Mouse (Mus musculus): ENCODE data around the gene Bace2. TPM values are rescaled to one million over a fixed set of nuclear protein-coding genes. Genes with fewer than 3 reads are reported as not detected.

The Bace2 gene
- polyA plus RNA-seq, 1 experiment from 2014 or later = 7.2 TPM

GRCm38 (mm10) chr16:97396436-97396835 lies 39.9 kb downstream of the Bace2 start:
- Histone ChIP-seq H3K9me3 (ENCODE audit: control insufficient read depth, low read length) (no peaks in the 10 kb centered on the region), H3K4me1 (ENCODE audit: control insufficient read depth, insufficient read depth, low read length) (no peaks in the 10 kb centered on the region), H3K27me3 (ENCODE audit: control insufficient read depth, insufficient read depth, low read length) (no peaks in the 10 kb centered on the region), H3K9ac (replicated peaks; ENCODE audit: low read depth, low read length) (no peak overlapping the region), H3K4me3 (ENCODE audit: low read depth, low read length) (no peak overlapping the region), H3K4me2 (ENCODE audit: low read depth, low read length) (no peak overlapping the region), H3K27ac (ENCODE audit: low read depth, low read length) (no peak overlapping the region), H3K36me3 (ENCODE audit: control insufficient read depth, insufficient read depth, low read length) (no peaks in the 10 kb centered on the region)
- ATAC-seq (ENCODE audit: low read depth) = no peak
- 89% methylated on average over 4 of the region's 4 CpGs for WGBS

DNA sequence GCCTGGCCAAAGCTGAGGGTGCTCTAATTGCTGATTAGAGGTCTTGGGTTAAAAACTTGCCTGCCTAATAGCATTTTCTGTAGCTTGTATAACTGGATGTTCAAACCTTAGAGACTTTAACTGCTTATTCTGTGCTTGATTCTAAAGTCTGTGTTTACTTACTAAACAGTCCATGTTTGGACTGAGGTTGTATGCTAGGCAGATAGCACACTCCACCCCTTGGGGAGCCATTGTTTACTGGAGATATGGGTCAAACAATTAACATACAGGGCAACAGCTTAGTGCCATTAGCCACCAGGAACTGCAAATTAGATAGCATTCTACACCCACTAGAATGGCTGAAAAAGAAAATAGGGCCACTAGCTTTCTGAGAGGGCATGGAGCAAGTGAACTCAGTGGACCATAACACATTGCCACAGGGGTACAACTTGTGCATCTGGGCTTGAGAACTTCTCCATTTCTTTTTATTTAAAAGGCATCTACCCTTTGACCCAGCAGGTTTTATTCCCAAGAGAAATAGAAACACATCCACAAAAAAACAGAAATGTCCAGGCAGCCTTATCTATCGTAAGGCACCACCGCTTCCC lies 41.5 kb downstream of the Bace2 start:
- 93% methylated on average over 2 of the region's 2 CpGs for WGBS
- Histone ChIP-seq H3K4me1 (ENCODE audit: control insufficient read depth, insufficient read depth, low read length) (no peaks in the 10 kb centered on the region), H3K4me3 (ENCODE audit: low read depth, low read length) (no peak overlapping the region), H3K9me3 (ENCODE audit: control insufficient read depth, low read length) (no peaks in the 10 kb centered on the region), H3K9ac (replicated peaks; ENCODE audit: low read depth, low read length) (no peak overlapping the region), H3K27me3 (ENCODE audit: control insufficient read depth, insufficient read depth, low read length) (no peaks in the 10 kb centered on the region), H3K4me2 (ENCODE audit: low read depth, low read length) (no peak overlapping the region), H3K36me3 (ENCODE audit: control insufficient read depth, insufficient read depth, low read length) (no peaks in the 10 kb centered on the region), H3K27ac (ENCODE audit: low read depth, low read length) (no peak overlapping the region)
- ATAC-seq (ENCODE audit: low read depth) = no peak

GRCm38 (mm10) chr16:97399991-97400390 lies 43.4 kb downstream of the Bace2 start:
- no peak overlapping the region for H3K4me3 ChIP-seq (ENCODE audit: low read depth, low read length)
- H3K9ac ChIP-seq (replicated peaks; ENCODE audit: low read depth, low read length) = no peak overlapping the region
- no peaks in the 10 kb centered on the region for H3K27me3 ChIP-seq (ENCODE audit: control insufficient read depth, insufficient read depth, low read length)
- H3K4me1 ChIP-seq (ENCODE audit: control insufficient read depth, insufficient read depth, low read length) = no peaks in the 10 kb centered on the region
- H3K27ac ChIP-seq (ENCODE audit: low read depth, low read length) = no peak overlapping the region
- no peaks in the 10 kb centered on the region for H3K36me3 ChIP-seq (ENCODE audit: control insufficient read depth, insufficient read depth, low read length)
- WGBS = 98% methylated on average over 4 of the region's 4 CpGs
- H3K4me2 ChIP-seq (ENCODE audit: low read depth, low read length) = no peak overlapping the region
- ATAC-seq (ENCODE audit: low read depth) = no peak
- no peaks in the 10 kb centered on the region for H3K9me3 ChIP-seq (ENCODE audit: control insufficient read depth, low read length)

DNA sequence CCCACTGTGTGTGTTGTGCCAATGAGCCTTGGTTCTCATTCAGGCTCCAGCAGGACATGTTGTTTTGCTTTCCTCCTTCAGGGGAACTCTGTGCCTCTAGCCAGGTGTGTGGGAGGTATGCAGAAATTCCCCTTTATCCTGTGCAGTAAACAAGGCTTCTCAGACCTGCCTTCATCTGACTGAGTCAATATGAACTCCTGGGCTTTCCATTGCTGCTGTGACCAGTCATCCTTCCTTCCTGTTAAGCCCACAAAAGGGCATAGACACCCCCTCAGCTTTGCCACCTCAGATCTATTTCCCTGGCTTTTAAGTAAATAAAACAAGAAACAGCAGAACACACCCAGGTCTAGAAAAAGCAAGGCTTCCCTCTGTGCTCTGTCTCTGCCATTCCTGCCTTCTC lies 45.2 kb downstream of the Bace2 start:
- no peak overlapping the region for H3K9ac ChIP-seq (replicated peaks; ENCODE audit: low read depth, low read length)
- H3K36me3 ChIP-seq (ENCODE audit: control insufficient read depth, insufficient read depth, low read length) = no peaks in the 10 kb centered on the region
- no peaks in the 10 kb centered on the region for H3K9me3 ChIP-seq (ENCODE audit: control insufficient read depth, low read length)
- H3K4me3 ChIP-seq (ENCODE audit: low read depth, low read length) = no peak overlapping the region
- H3K4me2 ChIP-seq (ENCODE audit: low read depth, low read length) = no peak overlapping the region
- no peak overlapping the region for H3K27ac ChIP-seq (ENCODE audit: low read depth, low read length)
- no peaks in the 10 kb centered on the region for H3K27me3 ChIP-seq (ENCODE audit: control insufficient read depth, insufficient read depth, low read length)
- H3K4me1 ChIP-seq (ENCODE audit: control insufficient read depth, insufficient read depth, low read length) = no peaks in the 10 kb centered on the region
- ATAC-seq (ENCODE audit: low read depth) = no peak

DNA sequence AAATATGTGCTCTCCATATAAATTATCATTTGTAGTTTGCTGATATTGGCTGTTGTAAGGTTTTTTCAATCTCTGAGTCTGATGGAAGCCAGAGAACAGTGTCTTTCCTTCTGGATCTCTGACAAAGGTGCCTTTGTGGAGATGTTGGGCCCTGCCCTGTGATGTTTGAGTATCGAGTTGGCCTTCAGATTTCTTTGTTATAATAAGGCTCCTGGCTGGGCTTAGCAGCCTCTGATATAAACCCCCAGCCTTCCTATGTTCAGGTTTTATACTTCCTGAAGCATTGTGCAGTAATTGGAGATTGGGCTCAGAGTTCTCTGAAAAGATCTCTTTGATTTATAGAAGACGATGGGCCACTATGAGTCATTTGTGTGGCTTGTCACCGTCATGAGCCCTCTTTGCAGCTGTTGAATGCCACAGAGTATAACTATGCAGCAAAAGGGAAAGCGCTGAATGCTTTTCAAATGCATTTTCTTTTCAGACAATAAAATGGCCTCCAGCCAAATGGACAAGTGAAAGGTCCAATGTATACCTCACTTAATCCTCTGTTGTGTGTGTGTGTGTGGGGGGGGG lies 45.8 kb downstream of the Bace2 start:
- Histone ChIP-seq H3K9me3 (ENCODE audit: control insufficient read depth, low read length) (no peaks in the 10 kb centered on the region), H3K4me1 (ENCODE audit: control insufficient read depth, insufficient read depth, low read length) (no peaks in the 10 kb centered on the region), H3K36me3 (ENCODE audit: control insufficient read depth, insufficient read depth, low read length) (no peaks in the 10 kb centered on the region), H3K27me3 (ENCODE audit: control insufficient read depth, insufficient read depth, low read length) (no peaks in the 10 kb centered on the region), H3K4me2 (ENCODE audit: low read depth, low read length) (no peak overlapping the region), H3K27ac (ENCODE audit: low read depth, low read length) (no peak overlapping the region), H3K9ac (replicated peaks; ENCODE audit: low read depth, low read length) (no peak overlapping the region), H3K4me3 (ENCODE audit: low read depth, low read length) (no peak overlapping the region)
- WGBS = 65% methylated on average over 4 of the region's 4 CpGs
- no peak for ATAC-seq (ENCODE audit: low read depth)

DNA sequence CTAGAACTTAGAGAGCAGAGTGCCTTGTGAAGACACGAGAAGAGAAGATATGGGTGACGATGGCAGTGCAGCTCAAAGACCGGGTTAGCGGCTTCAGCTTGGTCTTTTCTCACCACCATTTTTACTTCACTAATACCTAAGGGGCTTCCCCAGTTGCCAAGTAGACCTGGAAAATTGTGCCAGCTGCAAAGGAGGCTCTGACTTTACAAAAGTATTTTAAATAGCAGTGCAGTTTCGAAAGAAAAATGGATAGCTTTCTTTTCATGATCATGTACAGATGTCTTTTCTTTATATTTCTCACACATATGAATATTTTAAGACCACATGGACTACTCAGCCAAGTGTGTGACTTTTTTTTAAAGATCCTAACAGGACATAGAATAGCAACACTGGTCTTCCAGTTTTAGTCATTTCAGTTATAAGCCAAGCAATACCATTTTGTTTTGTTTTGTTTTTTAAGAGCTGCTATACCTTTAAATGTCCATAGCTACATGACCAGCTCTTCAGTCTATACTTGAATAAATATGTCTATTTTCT lies 49.0 kb downstream of the Bace2 start:
- no peak for ATAC-seq (ENCODE audit: low read depth)
- H3K27me3 ChIP-seq (ENCODE audit: control insufficient read depth, insufficient read depth, low read length) = no peaks in the 10 kb centered on the region
- H3K4me3 ChIP-seq (ENCODE audit: low read depth, low read length) = no peak overlapping the region
- H3K9ac ChIP-seq (replicated peaks; ENCODE audit: low read depth, low read length) = no peak overlapping the region
- no peak overlapping the region for H3K4me2 ChIP-seq (ENCODE audit: low read depth, low read length)
- no peaks in the 10 kb centered on the region for H3K36me3 ChIP-seq (ENCODE audit: control insufficient read depth, insufficient read depth, low read length)
- H3K4me1 ChIP-seq (ENCODE audit: control insufficient read depth, insufficient read depth, low read length) = no peaks in the 10 kb centered on the region
- no peak overlapping the region for H3K27ac ChIP-seq (ENCODE audit: low read depth, low read length)
- 94% methylated on average over 5 of the region's 5 CpGs for WGBS
- H3K9me3 ChIP-seq (ENCODE audit: control insufficient read depth, low read length) = no peaks in the 10 kb centered on the region

DNA sequence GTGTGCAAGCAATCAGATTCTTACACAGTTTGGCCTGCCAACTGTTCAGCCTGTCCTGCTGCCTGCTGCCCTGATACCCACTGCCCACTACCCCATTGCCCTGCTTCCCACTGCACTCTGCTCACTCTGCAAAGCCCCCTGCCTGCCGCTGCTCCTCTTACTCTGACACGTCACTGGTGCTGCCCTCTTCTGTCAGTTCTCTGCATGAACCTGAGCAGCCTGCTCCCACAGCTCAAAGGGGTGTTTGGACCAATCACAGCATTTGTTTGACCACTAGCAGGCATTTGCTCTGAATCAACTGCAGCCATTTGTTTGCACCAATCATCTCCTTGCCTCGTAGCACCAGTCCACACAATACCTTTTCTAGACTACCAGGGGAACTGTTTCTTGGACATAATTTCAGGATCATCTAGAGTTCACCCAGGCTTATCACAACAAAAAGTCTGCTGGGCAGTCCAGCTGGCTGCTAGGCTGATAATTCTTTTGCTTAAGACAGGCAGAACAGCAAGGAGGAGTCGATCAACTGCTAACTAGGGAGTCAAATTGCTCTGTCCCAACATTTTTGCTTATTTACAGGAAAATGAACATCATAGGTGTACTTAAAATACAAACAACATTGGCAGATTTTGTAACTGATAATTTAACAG lies 61.5 kb downstream of the Bace2 start:
- Histone ChIP-seq H3K27me3 (ENCODE audit: control insufficient read depth, insufficient read depth, low read length) (no peaks in the 10 kb centered on the region), H3K27ac (ENCODE audit: low read depth, low read length) (no peak overlapping the region), H3K9me3 (ENCODE audit: control insufficient read depth, low read length) (no peaks in the 10 kb centered on the region), H3K36me3 (ENCODE audit: control insufficient read depth, insufficient read depth, low read length) (no peaks in the 10 kb centered on the region), H3K4me1 (ENCODE audit: control insufficient read depth, insufficient read depth, low read length) (no peaks in the 10 kb centered on the region), H3K4me2 (ENCODE audit: low read depth, low read length) (no peak overlapping the region), H3K9ac (replicated peaks; ENCODE audit: low read depth, low read length) (no peak overlapping the region), H3K4me3 (ENCODE audit: low read depth, low read length) (no peak overlapping the region)
- 19% methylated on average over 4 of the region's 4 CpGs for WGBS
- ATAC-seq (ENCODE audit: low read depth) = peak; percentile 88; the same call in 1 of the 2 replicates

GRCm38 (mm10) chr16:97418749-97419453 lies 62.4 kb downstream of the Bace2 start:
- H3K27ac ChIP-seq (ENCODE audit: low read depth, low read length) = no peak overlapping the region
- no peaks in the 10 kb centered on the region for H3K36me3 ChIP-seq (ENCODE audit: control insufficient read depth, insufficient read depth, low read length)
- no peak overlapping the region for H3K9ac ChIP-seq (replicated peaks; ENCODE audit: low read depth, low read length)
- H3K9me3 ChIP-seq (ENCODE audit: control insufficient read depth, low read length) = no peaks in the 10 kb centered on the region
- 92% methylated on average over 6 of the region's 6 CpGs for WGBS
- H3K4me2 ChIP-seq (ENCODE audit: low read depth, low read length) = no peak overlapping the region
- no peak overlapping the region for H3K4me3 ChIP-seq (ENCODE audit: low read depth, low read length)
- no peaks in the 10 kb centered on the region for H3K4me1 ChIP-seq (ENCODE audit: control insufficient read depth, insufficient read depth, low read length)
- no peak for ATAC-seq (ENCODE audit: low read depth)
- no peaks in the 10 kb centered on the region for H3K27me3 ChIP-seq (ENCODE audit: control insufficient read depth, insufficient read depth, low read length)

DNA sequence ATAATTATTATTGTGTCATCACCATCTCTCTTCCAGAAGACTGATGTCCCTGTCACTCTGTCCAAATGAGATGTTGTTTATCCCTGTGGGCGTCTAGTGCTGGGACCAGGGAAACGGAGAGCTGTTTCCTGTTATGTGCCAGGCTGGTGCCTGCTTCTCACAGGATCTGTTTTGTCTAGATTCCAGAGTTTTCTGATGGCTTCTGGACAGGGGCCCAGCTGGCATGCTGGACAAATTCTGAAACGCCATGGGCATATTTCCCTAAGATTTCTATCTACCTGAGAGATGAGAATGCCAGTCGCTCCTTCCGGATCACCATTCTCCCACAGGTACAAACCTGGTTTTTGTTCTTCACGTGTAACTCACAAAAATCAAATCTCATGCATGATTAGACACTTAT lies 65.1 kb downstream of the Bace2 start:
- Histone ChIP-seq H3K9me3 (ENCODE audit: control insufficient read depth, low read length) (no peaks in the 10 kb centered on the region), H3K4me2 (ENCODE audit: low read depth, low read length) (no peak overlapping the region), H3K36me3 (ENCODE audit: control insufficient read depth, insufficient read depth, low read length) (no peaks in the 10 kb centered on the region), H3K27ac (ENCODE audit: low read depth, low read length) (no peak overlapping the region), H3K27me3 (ENCODE audit: control insufficient read depth, insufficient read depth, low read length) (no peaks in the 10 kb centered on the region), H3K4me1 (ENCODE audit: control insufficient read depth, insufficient read depth, low read length) (no peaks in the 10 kb centered on the region), H3K9ac (replicated peaks; ENCODE audit: low read depth, low read length) (no peak overlapping the region), H3K4me3 (ENCODE audit: low read depth, low read length) (no peak overlapping the region)
- 88% methylated on average over 6 of the region's 6 CpGs for WGBS
- ATAC-seq (ENCODE audit: low read depth) = no peak

Data from neural tube, embryonic 14.5 days (tissue).